Mouse (Mus musculus): ENCODE results near the gene Olfr785. TPM values are rescaled to one million over a fixed set of nuclear protein-coding genes. Genes with fewer than 3 reads are reported as not detected.
"Not testable (repeated sequence)": the region's sequence is repeated elsewhere in the genome, so short reads cannot be mapped to it uniquely, and the experiment has no call there.

Gene Olfr785
- not detected for total RNA-seq (2021)
- long read RNA-seq, experiment 1 = 0 reads
- long read RNA-seq, experiment 2 = 0 reads

DNA sequence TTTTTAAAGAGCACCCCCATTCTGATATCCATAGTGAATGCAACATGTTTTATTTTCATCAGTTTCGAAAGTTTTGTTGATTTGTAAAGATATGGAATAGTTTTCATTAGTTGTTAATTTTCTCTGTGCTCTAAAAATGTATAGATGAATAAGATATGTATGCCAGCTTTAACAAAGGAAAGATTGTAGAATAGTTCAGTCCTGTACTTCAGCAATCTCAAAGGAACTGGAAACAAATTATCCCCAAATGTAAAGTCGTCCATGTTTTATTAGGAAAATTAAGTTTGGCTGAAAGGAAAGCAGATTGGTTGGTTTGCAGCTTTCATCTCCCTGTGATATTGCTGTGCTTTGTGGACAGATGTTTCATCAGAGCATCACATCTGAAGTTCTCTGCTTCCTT, at the start of gene Olfr785:
Gene Olfr785, plus strand, starts transcription at position 301 of the 400 bp plus-strand sequence.
- no peak for DNase-seq (ENCODE audit: low spot score in 2 of 2)

DNA sequence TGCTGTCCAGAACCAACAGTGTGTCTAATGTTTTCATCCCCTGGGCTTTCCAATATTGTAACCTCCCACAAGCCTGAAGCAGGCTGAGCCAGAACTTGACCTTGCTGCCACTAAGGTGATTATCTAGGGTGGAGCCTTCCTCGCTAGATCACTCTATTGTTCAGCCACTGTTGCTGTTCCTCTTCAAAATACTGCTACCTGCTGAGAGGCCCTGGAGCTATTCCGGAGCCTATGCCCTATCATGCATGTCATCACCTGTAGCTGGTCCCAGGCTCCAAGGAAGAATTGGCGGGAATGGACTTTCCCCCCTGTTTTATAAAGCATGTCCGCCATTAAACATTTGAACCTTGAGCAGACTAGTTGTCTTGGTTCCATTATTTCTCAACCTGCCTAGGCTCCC, 48.7 kb upstream of the Olfr785 start:
- DNase-seq (ENCODE audit: low spot score in 2 of 2) = not testable (repeated sequence)

DNA sequence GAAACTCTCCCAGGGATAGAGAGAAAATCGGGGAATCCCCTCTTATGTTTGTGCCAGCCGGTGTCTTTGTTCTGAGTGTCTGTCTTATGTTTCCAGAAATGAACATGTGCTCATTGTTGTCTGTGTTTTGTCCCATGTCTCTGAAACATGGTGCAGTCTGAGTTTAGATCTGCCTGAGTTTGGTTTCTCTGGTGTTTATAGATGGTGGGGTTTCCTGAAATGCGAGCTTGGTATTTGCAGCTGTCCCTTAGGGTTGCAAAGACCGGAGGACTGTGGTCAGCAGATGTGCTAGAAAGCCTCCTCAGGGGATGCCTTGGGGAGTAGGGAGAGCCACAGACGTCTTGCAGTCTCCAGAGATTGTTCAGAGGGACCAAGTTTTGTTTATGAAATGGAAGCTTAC, 47.9 kb upstream of the Olfr785 start:
- DNase-seq (ENCODE audit: low spot score in 2 of 2) = no peak

DNA sequence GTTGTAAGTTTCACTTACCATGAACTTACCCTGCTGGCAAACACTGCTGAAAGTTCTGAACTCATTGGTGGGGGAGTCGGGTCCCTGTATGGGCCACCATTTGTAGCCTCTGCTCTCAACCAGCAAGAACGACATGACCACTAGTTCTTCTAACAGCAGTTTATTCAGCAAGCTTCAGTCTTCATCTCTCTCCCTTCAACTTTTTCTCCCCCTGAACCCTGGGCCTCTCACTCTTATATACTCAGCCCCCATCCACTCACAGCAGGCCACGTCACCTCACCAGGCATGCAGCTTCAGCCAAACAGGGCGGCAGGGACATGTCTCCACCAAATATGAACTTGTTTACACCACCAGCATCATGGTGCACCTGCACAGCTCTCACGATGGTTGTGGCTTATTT, 31.2 kb upstream of the Olfr785 start:
- DNase-seq (ENCODE audit: low spot score in 2 of 2) = not testable (repeated sequence)

DNA sequence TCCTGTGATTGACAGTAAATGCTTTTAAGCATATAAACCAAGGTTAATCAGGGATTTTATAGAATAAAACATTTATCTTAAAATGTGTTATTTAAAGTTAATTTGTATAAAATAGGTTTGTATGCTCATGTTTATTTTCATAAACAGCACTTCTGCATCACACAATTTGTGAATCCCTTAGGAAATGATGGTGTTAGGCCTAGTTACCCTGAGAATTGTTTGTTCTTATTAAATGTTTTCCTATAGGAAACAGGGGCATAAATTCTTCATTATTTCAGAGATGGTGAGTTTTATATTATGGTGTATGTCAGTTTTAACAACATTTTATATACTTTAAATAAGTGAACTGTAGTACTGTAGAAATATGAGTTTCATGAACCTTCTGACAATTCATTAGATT, 21.4 kb upstream of the Olfr785 start, which contains the start of gene Olfr784:
Gene Olfr784, plus strand, starts transcription at position 301 of the 400 bp plus-strand sequence.
- DNase-seq (ENCODE audit: low spot score in 2 of 2) = no peak

DNA sequence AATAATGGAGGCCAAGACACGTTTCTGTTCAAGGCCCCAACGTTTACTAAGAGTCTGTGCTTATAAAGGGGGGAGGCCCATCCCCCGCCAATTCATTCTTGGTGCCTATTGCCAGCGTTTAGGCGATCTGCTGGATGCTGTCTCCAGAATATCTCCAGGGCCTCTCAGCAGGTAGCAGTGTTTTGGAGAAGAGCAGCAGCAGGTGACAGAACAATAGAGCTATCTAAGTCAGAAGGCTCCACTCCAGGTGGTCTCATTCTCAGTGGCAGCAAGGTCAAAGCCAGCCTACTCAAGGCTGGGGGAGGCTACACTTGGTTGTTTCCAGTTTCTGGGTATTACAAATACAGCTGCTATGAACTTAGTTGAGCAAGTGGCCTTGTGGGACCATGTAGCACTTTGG, 4.3 kb upstream of the Olfr785 start:
- DNase-seq (ENCODE audit: low spot score in 2 of 2) = no peak

DNA sequence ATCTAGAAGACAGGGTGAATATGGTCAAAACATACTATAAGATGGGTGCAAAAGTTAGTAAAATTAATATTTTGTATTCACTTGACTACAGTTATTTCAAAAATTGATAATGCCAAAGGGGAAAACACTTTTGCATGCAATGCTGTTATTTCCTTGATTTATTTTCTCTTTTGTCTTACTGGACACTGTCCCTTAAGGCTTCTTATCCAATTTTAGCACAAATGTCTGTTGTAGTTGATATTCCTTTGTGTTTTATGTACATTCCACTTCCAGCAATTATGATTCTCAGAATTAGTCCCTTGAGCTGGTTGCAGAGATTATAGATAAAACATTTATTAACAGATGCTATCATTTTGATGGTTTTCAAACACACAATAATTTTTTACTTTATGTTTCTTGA, 21.8 kb downstream of the Olfr785 start, which contains the start of gene Olfr786:
Gene Olfr786, plus strand, starts transcription at position 301 of the 400 bp plus-strand sequence.
- DNase-seq (ENCODE audit: low spot score in 2 of 2) = no peak

Other genes with a start within 250 kb of the Olfr785 start
- gene Olfr771, start 240.7 kb upstream of the Olfr785 start, total RNA-seq (2021) = not detected
- not detected for gene Olfr772, start 227.5 kb upstream of the Olfr785 start, total RNA-seq (2021)
- gene Olfr773, start 218.0 kb upstream of the Olfr785 start, total RNA-seq (2021) = not detected
- not detected for gene Olfr774, start 169.2 kb upstream of the Olfr785 start, total RNA-seq (2021)
- gene Olfr775, start 157.0 kb upstream of the Olfr785 start, total RNA-seq (2021) = not detected
- not detected for gene Olfr776, start 146.3 kb upstream of the Olfr785 start, total RNA-seq (2021)
- not detected for gene Olfr777, start 133.9 kb upstream of the Olfr785 start, total RNA-seq (2021)
- gene Olfr780, start 87.3 kb upstream of the Olfr785 start, total RNA-seq (2021) = not detected
- gene Olfr781, start 76.6 kb upstream of the Olfr785 start, total RNA-seq (2021) = not detected
- gene Olfr782, start 56.6 kb upstream of the Olfr785 start, total RNA-seq (2021) = not detected
- gene Olfr784, start 21.3 kb upstream of the Olfr785 start, total RNA-seq (2021) = under 1 TPM; 0.14 to 0.21 TPM
- not detected for gene Olfr786, start 21.9 kb downstream of the Olfr785 start, total RNA-seq (2021)
- gene Olfr787, start 56.4 kb downstream of the Olfr785 start, total RNA-seq (2021) = not detected
- not detected for gene Olfr788, start 65.6 kb downstream of the Olfr785 start, total RNA-seq (2021)
- not detected for gene Olfr789, start 79.3 kb downstream of the Olfr785 start, total RNA-seq (2021)
- not detected for gene Olfr790, start 93.1 kb downstream of the Olfr785 start, total RNA-seq (2021)
- gene Olfr791, start 116.4 kb downstream of the Olfr785 start, total RNA-seq (2021) = not detected
- gene Olfr792, start 133.7 kb downstream of the Olfr785 start, total RNA-seq (2021) = not detected
- not detected for gene Olfr794, start 162.2 kb downstream of the Olfr785 start, total RNA-seq (2021)
- gene Olfr796, start 207.1 kb downstream of the Olfr785 start, total RNA-seq (2021) = not detected
- gene Olfr798, start 222.5 kb downstream of the Olfr785 start, total RNA-seq (2021) = not detected
- not detected for gene Olfr799, start 232.1 kb downstream of the Olfr785 start, total RNA-seq (2021)